ENCODE assay signal across 10 mouse cellular contexts in genomic region chr1:191063700-191064099, GRCm38 (mm10). TPM values are rescaled to one million over a fixed set of nuclear protein-coding genes. Genes with fewer than 3 reads are reported as not detected.
DNase-seq lines count a peak whose midpoint lies in the region; ATAC-seq and TF ChIP-seq lines count a peak whose summit lies in the region.
"Had no signal": no experiment of that assay in that cellular context is flagged by ENCODE, and none has a peak within 500 bp of the region (broad histone marks: within the 10 kb centered on the region; RNA-seq: fewer than 3 reads in every experiment).

No protein-coding gene starts in this region.

- no peaks in the 10 kb centered on the region for H3K27me3 ChIP-seq in heart, embryonic 12.5 days (replicated peaks)
- no peaks in the 10 kb centered on the region for H3K27me3 ChIP-seq in ES-Bruce4 (ENCODE audit: control insufficient read depth, insufficient read depth, low read length, poor library complexity, severe bottlenecking)
- H3K27me3 ChIP-seq in hindbrain, embryonic 11.5 days (ENCODE audit: control insufficient read depth, insufficient read depth, low read length) = no peaks in the 10 kb centered on the region

- H3K9me3 ChIP-seq in heart, embryonic 12.5 days (replicated peaks) = no peaks in the 10 kb centered on the region
- no peaks in the 10 kb centered on the region for H3K9me3 ChIP-seq in ES-Bruce4 (replicated peaks; ENCODE audit: control insufficient read depth, insufficient read depth, low read length, poor library complexity, severe bottlenecking)
- H3K9me3 ChIP-seq in hindbrain, embryonic 11.5 days (ENCODE audit: control insufficient read depth, low read length) = no peaks in the 10 kb centered on the region

- peak overlapping the region; percentile 80; the same call in 1 of the 2 replicates for H3K9ac ChIP-seq in heart, embryonic 12.5 days
- H3K9ac ChIP-seq in ES-Bruce4 (ENCODE audit: low read depth, poor library complexity, severe bottlenecking) = peak overlapping the region; percentile 90
- no peak overlapping the region; the same call in 1 of the 2 replicates for H3K9ac ChIP-seq in hindbrain, embryonic 11.5 days (ENCODE audit: low read depth, low read length)

- H3K27ac ChIP-seq in heart, embryonic 12.5 days (ENCODE audit: poor library complexity, severe bottlenecking) = no peak overlapping the region
- H3K27ac ChIP-seq in ES-Bruce4 (ENCODE audit: insufficient read depth, low read length) = no peak overlapping the region
- H3K27ac ChIP-seq in hindbrain, embryonic 11.5 days (ENCODE audit: low read depth, low read length) = no peak overlapping the region
- peak overlapping the region; percentile 32 for H3K27ac ChIP-seq in macrophage

- 58% methylated on average over 9 of the region's 9 CpGs for WGBS in heart, embryonic 12.5 days
- 59% methylated on average over 9 of the region's 9 CpGs for WGBS in hindbrain, embryonic 11.5 days
- 65% methylated on average over 9 of the region's 9 CpGs for WGBS in macrophage (ENCODE audit: missing documents)

- peak overlapping the region; percentile 76 for H3K4me2 ChIP-seq in heart, embryonic 12.5 days
- peak overlapping the region; percentile 51 for H3K4me2 ChIP-seq in hindbrain, embryonic 11.5 days (replicated peaks; ENCODE audit: low read depth, low read length)

- no peak for TF ChIP-seq EP300 in ES-Bruce4 (IDR thresholded peaks at IDR 0.05; ENCODE audit: insufficient read depth, low read depth, low read length)

- peaks cover 10% of the 10 kb centered on the region for H3K4me1 ChIP-seq in heart, embryonic 12.5 days (replicated peaks)
- no peaks in the 10 kb centered on the region for H3K4me1 ChIP-seq in ES-Bruce4 (ENCODE audit: control insufficient read depth, insufficient read depth, low read length)
- 0 out of 2 replicates have a peak, but pooled peaks cover 2% of the 10 kb centered on the region for H3K4me1 ChIP-seq in hindbrain, embryonic 11.5 days (replicated peaks; ENCODE audit: control insufficient read depth, insufficient read depth, low read length)

- H3K79me2 ChIP-seq in macrophage (ENCODE audit: inconsistent target) = peaks cover 56% of the 10 kb centered on the region

- ATAC-seq in heart, embryonic 12.5 days (ENCODE audit: insufficient number of reproducible peaks, low FRiP score) = no peak
- ATAC-seq in hindbrain, embryonic 11.5 days (ENCODE audit: low FRiP score) = no peak

- H3K4me3 ChIP-seq in heart, embryonic 12.5 days = peak overlapping the region; percentile 95
- peak overlapping the region; percentile 84 for H3K4me3 ChIP-seq in ES-Bruce4 (ENCODE audit: low read depth, low read length)
- peak overlapping the region; percentile 75 for H3K4me3 ChIP-seq in hindbrain, embryonic 11.5 days (ENCODE audit: low read depth, low read length)
- H3K4me3 ChIP-seq in macrophage (ENCODE audit: inconsistent target) = peak overlapping the region; percentile 66

- no peak for TF ChIP-seq POLR2A in ES-Bruce4 (IDR thresholded peaks at IDR 0.05; ENCODE audit: insufficient read depth, low read length)

- DNase-seq in heart, adult 11 months = no peak
- no peak for DNase-seq in hindbrain, embryonic 11.5 days (ENCODE audit: low spot score)
- DNase-seq in embryo, embryonic 11 days = no peak
- no peak for DNase-seq in frontal cortex, postnatal 25 days (ENCODE audit: low spot score in 2 of 2)
- no peak for DNase-seq in cerebellum, adult 18-20 months

- TF ChIP-seq CTCF in ES-Bruce4 (IDR thresholded peaks at IDR 0.05; ENCODE audit: low read depth, low read length) = no peak

- peaks cover 31% of the 10 kb centered on the region for H3K36me3 ChIP-seq in heart, embryonic 12.5 days
- H3K36me3 ChIP-seq in ES-Bruce4 (ENCODE audit: control insufficient read depth, insufficient read depth, low read length, poor library complexity, severe bottlenecking) = peaks cover 8% of the 10 kb centered on the region
- no peaks in the 10 kb centered on the region for H3K36me3 ChIP-seq in hindbrain, embryonic 11.5 days (ENCODE audit: control insufficient read depth, insufficient read depth, low read length)
- no peaks in the 10 kb centered on the region for H3K36me3 ChIP-seq in macrophage (ENCODE audit: inconsistent target)

RNA-seq across cellular contexts. Expression of gene Nsl1, which starts 0.9 kb away (rescaled TPM):
- polyA plus RNA-seq in heart, embryonic 12.5 days (2016; fragmentation: Nextera tagmentation; extraction: Ambion mirVana) = 15.2 and 16.7 TPM in 2 replicates
- 24.9 and 35.6 TPM in 2 replicates for polyA plus RNA-seq in ES-Bruce4 (2011; ENCODE audit: insufficient read depth, insufficient read length, low read depth, missing spikeins)
- 17.9 and 20.4 TPM in 2 replicates for polyA plus RNA-seq in hindbrain, embryonic 11.5 days (2014; fragmentation: Nextera tagmentation; extraction: Ambion mirVana)
- total RNA-seq in macrophage (2018; cell fraction: chromatin; rRNA removed) = 10 to 100 TPM in 1 of 26 experiments, 1 to 10 TPM in 24, under 1 TPM in 1; 0.87 to 10.3 (median 4.8) TPM
- total RNA-seq in macrophage (2018; cell fraction: cytosol; rRNA removed) = 1 to 10 TPM in 21 of 26 experiments, under 1 TPM in 5; 0.52 to 3.7 (median 1.5) TPM
- 10 to 100 TPM in 1 of 26 experiments, 1 to 10 TPM in 23, under 1 TPM in 2; 0.81 to 13.5 (median 3.0) TPM for total RNA-seq in macrophage (2018; cell fraction: nucleus; rRNA removed)
- 1.1 to 7.5 TPM (median 2.4 TPM) in 3 replicates for polyA plus RNA-seq in macrophage (2018)

RNA-seq across cellular contexts. Expression of gene Tatdn3, which starts 1.0 kb away (rescaled TPM):
- polyA plus RNA-seq in heart, embryonic 12.5 days (2016; fragmentation: Nextera tagmentation; extraction: Ambion mirVana) = 19.1 and 22.6 TPM in 2 replicates
- 9.5 and 12.0 TPM in 2 replicates for polyA plus RNA-seq in ES-Bruce4 (2011; ENCODE audit: insufficient read depth, insufficient read length, low read depth, missing spikeins)
- 10.4 and 12.7 TPM in 2 replicates for polyA plus RNA-seq in hindbrain, embryonic 11.5 days (2014; fragmentation: Nextera tagmentation; extraction: Ambion mirVana)
- total RNA-seq in macrophage (2018; cell fraction: chromatin; rRNA removed) = 100 to 1,000 TPM in 18 of 26 experiments, 10 to 100 TPM in 8; 43.4 to 241 (median 126) TPM
- 10 to 100 TPM in 7 of 26 experiments, 1 to 10 TPM in 19; 6.0 to 13.4 (median 8.5) TPM for total RNA-seq in macrophage (2018; cell fraction: cytosol; rRNA removed)
- total RNA-seq in macrophage (2018; cell fraction: nucleus; rRNA removed) = 100 to 1,000 TPM in 2 of 26 experiments, 10 to 100 TPM in 24; 15.4 to 103 (median 65.4) TPM
- polyA plus RNA-seq in macrophage (2018) = 7.7 to 13.2 TPM (median 7.9 TPM) in 3 replicates

RNA-seq across cellular contexts. Expression of gene Spata45, which starts 27.3 kb away (rescaled TPM):
- not detected in 2 replicates for polyA plus RNA-seq in heart, embryonic 12.5 days (2016; fragmentation: Nextera tagmentation; extraction: Ambion mirVana)
- not detected in 2 replicates for polyA plus RNA-seq in ES-Bruce4 (2011; ENCODE audit: insufficient read depth, insufficient read length, low read depth, missing spikeins)
- not detected in 2 replicates for polyA plus RNA-seq in hindbrain, embryonic 11.5 days (2014; fragmentation: Nextera tagmentation; extraction: Ambion mirVana)
- total RNA-seq in macrophage (2018; cell fraction: chromatin; rRNA removed) = not detected
- total RNA-seq in macrophage (2018; cell fraction: cytosol; rRNA removed) = not detected
- total RNA-seq in macrophage (2018; cell fraction: nucleus; rRNA removed) = not detected
- polyA plus RNA-seq in macrophage (2018) = not detected in 3 replicates
- total RNA-seq: granulocyte monocyte progenitor cell, adult 5-6 weeks; megakaryocyte-erythroid progenitor cell, adult 5-6 weeks had no signal

RNA-seq across cellular contexts. Expression of gene Batf3, which starts 33.9 kb away (rescaled TPM):
- polyA plus RNA-seq in heart, embryonic 12.5 days (2016; fragmentation: Nextera tagmentation; extraction: Ambion mirVana) = 2.4 and 4.8 TPM in 2 replicates
- 2.0 and 2.7 TPM in 2 replicates for polyA plus RNA-seq in ES-Bruce4 (2011; ENCODE audit: insufficient read depth, insufficient read length, low read depth, missing spikeins)
- 4.6 TPM in 2 replicates for polyA plus RNA-seq in hindbrain, embryonic 11.5 days (2014; fragmentation: Nextera tagmentation; extraction: Ambion mirVana)
- 10 to 100 TPM in 21 of 26 experiments, 1 to 10 TPM in 5; 7.1 to 32.2 (median 14.5) TPM for total RNA-seq in macrophage (2018; cell fraction: chromatin; rRNA removed)
- total RNA-seq in macrophage (2018; cell fraction: cytosol; rRNA removed) = 10 to 100 TPM in 1 of 26 experiments, 1 to 10 TPM in 25; 2.7 to 10.8 (median 5.2) TPM
- 10 to 100 TPM in 21 of 26 experiments, 1 to 10 TPM in 5; 4.0 to 27.0 (median 12.2) TPM for total RNA-seq in macrophage (2018; cell fraction: nucleus; rRNA removed)
- 3.0 to 7.3 TPM (median 5.6 TPM) in 3 replicates for polyA plus RNA-seq in macrophage (2018)
- total RNA-seq: granulocyte monocyte progenitor cell, adult 5-6 weeks; megakaryocyte-erythroid progenitor cell, adult 5-6 weeks had no signal

RNA-seq across cellular contexts. Expression of gene Flvcr1, which starts 37.7 kb away (rescaled TPM):
- 4.4 and 5.4 TPM in 2 replicates for polyA plus RNA-seq in heart, embryonic 12.5 days (2016; fragmentation: Nextera tagmentation; extraction: Ambion mirVana)
- polyA plus RNA-seq in ES-Bruce4 (2011; ENCODE audit: insufficient read depth, insufficient read length, low read depth, missing spikeins) (8.3 and 10.0 TPM in 2 replicates), macrophage (2018) (58.5 to 74.7 TPM (median 60.7 TPM) in 3 replicates)
- polyA plus RNA-seq in hindbrain, embryonic 11.5 days (2014; fragmentation: Nextera tagmentation; extraction: Ambion mirVana) = 9.5 and 9.6 TPM in 2 replicates
- 100 to 1,000 TPM in 20 of 26 experiments, 10 to 100 TPM in 6; 35.0 to 275 (median 143) TPM for total RNA-seq in macrophage (2018; cell fraction: chromatin; rRNA removed)
- total RNA-seq in macrophage (2018; cell fraction: cytosol; rRNA removed) = 100 to 1,000 TPM in 1 of 26 experiments, 10 to 100 TPM in 25; 32.5 to 109 (median 56.1) TPM
- total RNA-seq in macrophage (2018; cell fraction: nucleus; rRNA removed) = 100 to 1,000 TPM in 21 of 26 experiments, 10 to 100 TPM in 5; 40.7 to 293 (median 123) TPM
